Mouse (Mus musculus) bone marrow macrophage, adult 2 months (primary cell): ENCODE data around the gene Sec14l1. TPM values are rescaled to one million over a fixed set of nuclear protein-coding genes. Genes with fewer than 3 reads are reported as not detected.

ENCODE experiments used
- H3K27ac ChIP-seq: 2 replicates; pipeline ENCODE4 v1.5.1; 2012; ENCODE audit warnings: low read depth, low read length; ENCODE audit not compliant: insufficient read depth
- H3K4me1 ChIP-seq: 2 replicates; pipeline ENCODE4 v1.6.1; 2012; ENCODE audit warnings: low read length; ENCODE audit not compliant: control insufficient read depth, insufficient read depth
- H3K4me3 ChIP-seq: 2 replicates; pipeline ENCODE4 v1.5.1; 2012; ENCODE audit warnings: mild to moderate bottlenecking, low read length, moderate library complexity; ENCODE audit not compliant: insufficient read depth
- CTCF ChIP-seq: IDR thresholded peaks from 2 replicates; pipeline ENCODE4 v1.5.1; 2012; ENCODE audit warnings: low read depth, mild to moderate bottlenecking, low read length, moderate library complexity
- POLR2A ChIP-seq: IDR thresholded peaks from 2 replicates; pipeline ENCODE4 v1.6.1; 2012; ENCODE audit warnings: mild to moderate bottlenecking, low read depth, low read length, borderline replicate concordance
- polyA plus RNA-seq: library from polyadenylated mRNA; stranded (reverse); fragments of >200 nt; gene quantifications from 2 replicates; pipeline ENCODE4 v1.2.4, GENCODE M21; 2012; ENCODE audit not compliant: missing spikeins, insufficient read depth, insufficient read length

Sec14l1 gene
- polyA plus RNA-seq, 1 experiment: 132 TPM

GRCm38 (mm10) chr11:117117791-117118190 is 2.8 kb downstream of the Sec14l1 start:
- Histone ChIP-seq H3K4me1 (peaks cover 52% of the 10 kb centered on the region), H3K4me3 (no peak overlapping the region), H3K27ac (peak overlapping the region; percentile 95)
- TF ChIP-seq POLR2A: no peak
- no peak for TF ChIP-seq CTCF

GRCm38 (mm10) chr11:117118248-117118647 is 3.3 kb downstream of the Sec14l1 start:
- H3K27ac ChIP-seq: peak overlapping the region; percentile 95
- H3K4me3 ChIP-seq: peak overlapping the region; percentile 38
- TF ChIP-seq POLR2A (no peak), CTCF (no peak)
- peaks cover 51% of the 10 kb centered on the region for H3K4me1 ChIP-seq

- Histone ChIP-seq H3K4me3 (peak overlapping the region; percentile 38), H3K4me1 (peaks cover 51% of the 10 kb centered on the region), H3K27ac (peak overlapping the region; percentile 95)
- no peak for TF ChIP-seq POLR2A
- no peak for TF ChIP-seq CTCF
Measured at GRCm38 (mm10) chr11:117118721-117119321, 3.9 kb downstream of the Sec14l1 start.

GRCm38 (mm10) chr11:117119723-117120122 is 4.8 kb downstream of the Sec14l1 start:
- 0 out of 2 replicates have a peak, but pooled peaks have one; percentile 8 for TF ChIP-seq CTCF
- no peak for TF ChIP-seq POLR2A
- Histone ChIP-seq H3K27ac (peak overlapping the region; percentile 88), H3K4me1 (peaks cover 48% of the 10 kb centered on the region), H3K4me3 (no peak overlapping the region)

GRCm38 (mm10) chr11:117120285-117121163 is 5.6 kb downstream of the Sec14l1 start:
- no peak for TF ChIP-seq POLR2A
- TF ChIP-seq CTCF: no peak
- Histone ChIP-seq H3K4me3 (no peak overlapping the region), H3K4me1 (peaks cover 48% of the 10 kb centered on the region), H3K27ac (peak overlapping the region; percentile 88)

GRCm38 (mm10) chr11:117121164-117121535 is 6.2 kb downstream of the Sec14l1 start:
- Histone ChIP-seq H3K27ac (no peak overlapping the region; the same call in 1 of the 2 replicates), H3K4me3 (no peak overlapping the region), H3K4me1 (peaks cover 50% of the 10 kb centered on the region)
- TF ChIP-seq CTCF (no peak), POLR2A (no peak)

GRCm38 (mm10) chr11:117121954-117122353 is 7.0 kb downstream of the Sec14l1 start:
- H3K4me1 ChIP-seq: peaks cover 44% of the 10 kb centered on the region
- TF ChIP-seq CTCF (no peak), POLR2A (no peak)
- H3K4me3 ChIP-seq: no peak overlapping the region
- no peak overlapping the region for H3K27ac ChIP-seq

GRCm38 (mm10) chr11:117123418-117124085 is 8.6 kb downstream of the Sec14l1 start:
- H3K4me1 ChIP-seq: peaks cover 29% of the 10 kb centered on the region

GRCm38 (mm10) chr11:117124539-117124938 is 9.6 kb downstream of the Sec14l1 start:
- TF ChIP-seq CTCF (no peak), POLR2A (no peak)
- peaks cover 24% of the 10 kb centered on the region for H3K4me1 ChIP-seq
- H3K4me3 ChIP-seq: no peak overlapping the region
- no peak overlapping the region for H3K27ac ChIP-seq

More at GRCm38 (mm10) chr11:117123418-117124085, 8.6 kb downstream of the Sec14l1 start:
- TF ChIP-seq POLR2A (no peak), CTCF (no peak)
- H3K4me3 ChIP-seq: no peak overlapping the region
- H3K27ac ChIP-seq: no peak overlapping the region

- Histone ChIP-seq H3K27ac (no peak overlapping the region), H3K4me3 (no peak overlapping the region), H3K4me1 (0 out of 2 replicates have a peak, but pooled peaks cover 2% of the 10 kb centered on the region)
- TF ChIP-seq CTCF (no peak), POLR2A (no peak)
Measured at GRCm38 (mm10) chr11:117127250-117127837, 12.4 kb downstream of the Sec14l1 start.
